Mouse (Mus musculus): ENCODE results near the gene Tmem104. TPM values are rescaled to one million over a fixed set of nuclear protein-coding genes. Genes with fewer than 3 reads are reported as not detected.

Gene Tmem104
- total and polyA plus RNA-seq, 2 experiments from 2014 or later = 8.5 to 12.9 TPM

DNA sequence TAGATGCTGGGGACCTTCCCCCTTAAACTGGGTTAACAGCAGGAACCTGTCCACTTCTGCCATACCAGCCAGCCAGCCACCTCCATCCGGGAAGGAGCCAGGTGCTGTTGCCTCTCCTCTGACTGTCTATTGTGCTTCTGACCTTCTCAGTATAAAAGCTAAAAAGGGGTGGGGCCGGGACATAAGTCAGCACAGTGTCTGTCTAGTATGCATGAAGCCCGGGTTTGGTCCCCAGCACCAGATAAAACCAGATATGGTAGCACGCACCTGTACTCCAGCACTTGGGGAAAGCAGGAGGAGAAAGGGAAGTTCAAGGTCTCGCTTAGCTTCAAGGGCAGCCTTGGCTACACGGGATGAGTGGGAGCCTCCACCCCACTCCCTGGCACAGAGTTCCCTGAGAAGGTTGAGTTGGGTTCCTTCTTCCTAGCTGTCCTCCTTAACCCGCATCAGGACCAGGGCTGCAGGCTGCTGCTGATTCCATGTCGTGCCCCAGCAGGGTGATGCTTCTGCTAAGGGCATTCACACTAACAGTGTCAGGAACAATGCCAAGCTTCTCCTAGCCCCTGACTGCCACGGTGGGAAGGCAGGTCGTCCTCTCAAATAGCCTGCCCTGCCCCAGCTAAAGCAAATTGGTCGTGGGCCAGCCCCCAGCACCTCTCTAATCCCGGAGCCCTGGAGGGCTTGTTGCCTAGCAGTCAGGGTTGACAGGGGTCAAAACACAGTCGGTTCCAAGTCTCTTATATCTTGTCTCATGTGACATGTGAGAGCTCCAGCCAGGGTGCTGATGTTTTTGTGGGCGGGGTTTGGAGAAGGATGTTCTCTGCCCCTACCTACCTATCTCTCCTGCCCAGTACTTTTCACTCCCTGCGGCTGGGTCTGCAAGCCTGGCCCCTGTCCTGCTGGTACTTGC lies 42.0 kb downstream of the Tmem104 start:
- no peak for TF ChIP-seq CTCF (IDR thresholded peaks at IDR 0.05)
- Histone ChIP-seq H3K27me3 (ENCODE audit: insufficient read depth, low read length) (no peaks in the 10 kb centered on the region), H3K27ac (ENCODE audit: low read depth, low read length) (no peak overlapping the region), H3K36me3 (ENCODE audit: insufficient read depth, low read length) (no peaks in the 10 kb centered on the region), H3K4me3 (ENCODE audit: low read depth, low read length) (no peak overlapping the region), H3K9me3 (ENCODE audit: low read length) (no peaks in the 10 kb centered on the region), H3K4me1 (ENCODE audit: insufficient read depth, low read length) (peaks cover 20% of the 10 kb centered on the region), H3K9ac (replicated peaks; ENCODE audit: low read length, poor library complexity, severe bottlenecking) (no peak overlapping the region), H3K4me2 (ENCODE audit: low read depth, low read length, poor library complexity, severe bottlenecking) (no peak overlapping the region)
- 49% methylated on average over 15 of the region's 15 CpGs for WGBS
- DNase-seq (ENCODE audit: low spot score) = no peak
- ATAC-seq (ENCODE audit: low FRiP score) = no peak

DNA sequence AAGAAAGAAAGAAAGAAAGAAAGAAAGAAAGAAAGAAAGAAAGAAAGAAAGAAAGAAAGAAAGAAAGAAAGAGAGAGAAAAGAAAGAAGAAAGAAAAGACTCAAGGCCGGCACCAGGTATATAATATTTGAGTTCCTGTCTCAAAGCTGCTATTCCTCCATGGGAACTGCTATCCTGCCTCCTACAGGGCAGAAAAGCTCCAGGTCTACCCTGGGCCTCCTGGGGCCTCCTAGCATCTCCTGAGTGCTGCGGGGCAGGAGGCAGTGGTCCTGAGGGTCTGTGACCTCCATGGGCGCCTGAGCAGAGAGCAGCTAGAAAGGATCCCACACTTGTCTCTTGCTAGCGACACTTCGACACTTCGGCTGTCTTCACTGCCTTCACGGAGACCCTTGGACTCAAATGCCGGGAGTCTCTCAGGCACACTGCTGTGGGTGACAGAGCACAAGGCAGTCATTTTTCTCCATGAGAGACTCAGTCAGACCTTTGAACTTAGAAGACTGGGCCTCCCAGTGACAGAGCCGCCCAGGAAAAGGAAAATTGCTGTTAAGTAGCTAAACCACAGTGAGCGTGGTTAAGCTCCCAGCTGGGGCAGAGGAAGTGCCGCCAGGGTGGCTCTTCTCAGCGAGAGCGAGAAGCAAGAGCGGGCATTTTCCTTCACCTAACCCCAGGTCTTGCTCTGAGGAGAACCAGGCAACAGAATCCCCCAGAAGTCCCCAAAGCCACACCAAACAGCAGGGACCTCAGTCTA lies 44.1 kb downstream of the Tmem104 start:
- no peak for DNase-seq (ENCODE audit: low spot score)
- 53% methylated on average over 14 of the region's 14 CpGs for WGBS

DNA sequence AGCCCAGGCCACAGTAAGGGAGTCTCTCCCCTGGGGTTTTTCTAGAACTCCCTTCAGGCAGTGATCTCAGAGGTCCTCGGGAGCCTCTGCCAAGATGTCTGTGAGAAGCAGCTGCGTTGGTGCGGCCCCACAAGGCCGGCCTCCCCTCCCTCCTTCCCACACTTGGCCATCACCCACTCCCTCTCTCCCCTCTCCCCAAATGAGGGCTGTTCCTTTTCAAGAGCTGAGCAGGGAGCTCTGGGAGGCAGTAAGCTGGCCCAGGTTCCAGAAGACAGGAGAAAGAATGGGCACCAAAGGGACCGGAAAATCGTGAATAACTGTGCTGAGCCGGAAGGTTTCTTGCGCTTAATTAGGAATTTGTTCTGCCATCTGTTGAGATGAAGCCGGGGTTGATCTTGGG lies 44.6 kb downstream of the Tmem104 start:
- TF ChIP-seq CTCF (IDR thresholded peaks at IDR 0.05) = no peak
- Histone ChIP-seq H3K27ac (ENCODE audit: low read depth, low read length) (no peak overlapping the region; the same call in 1 of the 2 replicates), H3K4me3 (ENCODE audit: low read depth, low read length) (no peak overlapping the region), H3K4me2 (ENCODE audit: low read depth, low read length, poor library complexity, severe bottlenecking) (no peak overlapping the region), H3K27me3 (ENCODE audit: insufficient read depth, low read length) (no peaks in the 10 kb centered on the region), H3K36me3 (ENCODE audit: insufficient read depth, low read length) (no peaks in the 10 kb centered on the region), H3K9me3 (ENCODE audit: low read length) (no peaks in the 10 kb centered on the region), H3K9ac (replicated peaks; ENCODE audit: low read length, poor library complexity, severe bottlenecking) (no peak overlapping the region), H3K4me1 (ENCODE audit: insufficient read depth, low read length) (peaks cover 13% of the 10 kb centered on the region)
- 27% methylated on average over 9 of the region's 9 CpGs for WGBS
- DNase-seq (ENCODE audit: low spot score) (peak; percentile 63), ATAC-seq (ENCODE audit: low FRiP score) (no peak)

More for the DNA sequence above, 44.1 kb downstream of the Tmem104 start:
- H3K9me3 ChIP-seq (ENCODE audit: low read length) = no peaks in the 10 kb centered on the region
- H3K4me3 ChIP-seq (ENCODE audit: low read depth, low read length) = no peak overlapping the region
- H3K4me2 ChIP-seq (ENCODE audit: low read depth, low read length, poor library complexity, severe bottlenecking) = no peak overlapping the region
- no peak overlapping the region for H3K9ac ChIP-seq (replicated peaks; ENCODE audit: low read length, poor library complexity, severe bottlenecking)
- H3K27me3 ChIP-seq (ENCODE audit: insufficient read depth, low read length) = no peaks in the 10 kb centered on the region
- no peak for TF ChIP-seq CTCF (IDR thresholded peaks at IDR 0.05)
- no peak overlapping the region; the same call in 1 of the 2 replicates for H3K27ac ChIP-seq (ENCODE audit: low read depth, low read length)
- peaks cover 17% of the 10 kb centered on the region for H3K4me1 ChIP-seq (ENCODE audit: insufficient read depth, low read length)
- ATAC-seq (ENCODE audit: low FRiP score) = no peak
- no peaks in the 10 kb centered on the region for H3K36me3 ChIP-seq (ENCODE audit: insufficient read depth, low read length)

DNA sequence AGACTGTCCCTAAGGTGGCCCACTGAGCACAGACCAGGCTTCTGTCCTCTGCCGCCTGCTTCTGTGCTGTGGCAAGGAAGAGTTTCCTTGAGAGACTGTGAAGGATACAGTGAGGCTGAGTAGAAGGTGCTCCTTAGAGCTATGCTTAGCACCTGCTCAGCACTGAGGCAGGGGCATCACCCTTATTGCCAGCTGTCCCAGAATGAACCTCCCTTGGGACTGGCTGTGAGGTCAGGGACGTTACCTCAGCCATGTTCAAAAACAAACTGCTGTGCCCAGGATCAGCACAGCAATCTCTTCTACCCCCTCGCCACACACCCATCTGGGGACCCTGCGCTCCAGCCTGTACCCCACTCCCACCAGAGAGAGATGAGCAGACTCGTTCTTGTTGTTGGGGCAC lies 45.6 kb downstream of the Tmem104 start:
- WGBS = 65% methylated on average over 5 of the region's 5 CpGs
- TF ChIP-seq CTCF (IDR thresholded peaks at IDR 0.05) = no peak
- Histone ChIP-seq H3K27ac (ENCODE audit: low read depth, low read length) (no peak overlapping the region), H3K9ac (replicated peaks; ENCODE audit: low read length, poor library complexity, severe bottlenecking) (peak overlapping the region; percentile 39; the same call in 1 of the 2 replicates), H3K4me1 (ENCODE audit: insufficient read depth, low read length) (peaks cover 4% of the 10 kb centered on the region; the same call in 1 of the 2 replicates), H3K4me2 (ENCODE audit: low read depth, low read length, poor library complexity, severe bottlenecking) (no peak overlapping the region), H3K27me3 (ENCODE audit: insufficient read depth, low read length) (no peaks in the 10 kb centered on the region), H3K4me3 (ENCODE audit: low read depth, low read length) (no peak overlapping the region), H3K9me3 (ENCODE audit: low read length) (no peaks in the 10 kb centered on the region), H3K36me3 (ENCODE audit: insufficient read depth, low read length) (no peaks in the 10 kb centered on the region)
- no peak for ATAC-seq (ENCODE audit: low FRiP score)
- DNase-seq (ENCODE audit: low spot score) = no peak

DNA sequence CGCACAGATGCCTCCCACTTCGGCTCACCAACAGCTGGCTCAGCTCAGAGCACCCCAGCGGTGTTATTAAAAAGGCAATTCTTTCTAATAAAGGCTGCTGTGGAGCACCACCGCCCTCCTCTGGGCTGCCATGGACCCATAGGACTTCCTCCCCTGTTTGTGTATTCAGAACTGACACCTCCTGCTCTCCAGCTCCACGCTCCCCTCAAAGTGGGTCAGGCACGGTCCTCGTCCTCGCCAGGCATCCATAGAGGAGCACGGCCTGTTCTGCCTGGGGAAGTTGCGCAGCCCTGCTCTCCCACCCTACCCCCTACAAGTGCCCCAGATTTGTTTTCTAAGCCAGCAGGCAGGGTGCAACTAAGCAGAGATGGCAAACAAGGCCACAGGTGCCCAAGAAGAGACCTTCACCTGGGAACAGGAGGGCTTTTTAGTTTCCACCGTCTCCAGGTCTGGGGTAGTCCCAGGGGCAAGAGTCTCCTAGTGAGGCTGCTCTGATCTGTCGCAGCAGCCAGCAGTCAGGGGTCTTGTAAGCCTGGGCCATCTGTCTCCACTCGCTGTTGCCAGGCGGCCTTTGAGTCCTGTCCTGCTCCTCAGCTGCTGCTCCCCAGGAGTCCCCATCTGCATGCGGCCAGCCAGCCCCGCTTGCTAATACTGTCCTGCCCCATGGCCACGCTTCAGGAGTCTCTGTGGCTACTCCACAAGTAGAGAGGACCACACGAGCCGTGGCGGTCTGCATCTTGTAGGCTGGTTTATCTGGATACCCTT lies 46.4 kb downstream of the Tmem104 start:
- no peak overlapping the region for H3K4me3 ChIP-seq (ENCODE audit: low read depth, low read length)
- H3K36me3 ChIP-seq (ENCODE audit: insufficient read depth, low read length) = no peaks in the 10 kb centered on the region
- peaks cover 3% of the 10 kb centered on the region; the same call in 1 of the 2 replicates for H3K4me1 ChIP-seq (ENCODE audit: insufficient read depth, low read length)
- H3K9ac ChIP-seq (replicated peaks; ENCODE audit: low read length, poor library complexity, severe bottlenecking) = peak overlapping the region; percentile 13; the same call in 1 of the 2 replicates
- H3K27me3 ChIP-seq (ENCODE audit: insufficient read depth, low read length) = no peaks in the 10 kb centered on the region
- no peaks in the 10 kb centered on the region for H3K9me3 ChIP-seq (ENCODE audit: low read length)
- peak; percentile 59 for DNase-seq (ENCODE audit: low spot score)
- WGBS = 41% methylated on average over 20 of the region's 20 CpGs
- peak; percentile 57 for TF ChIP-seq CTCF (IDR thresholded peaks at IDR 0.05)
- no peak overlapping the region for H3K4me2 ChIP-seq (ENCODE audit: low read depth, low read length, poor library complexity, severe bottlenecking)
- ATAC-seq (ENCODE audit: low FRiP score) = peak; percentile 63
- H3K27ac ChIP-seq (ENCODE audit: low read depth, low read length) = no peak overlapping the region

Measured in midbrain, postnatal 0 days (tissue).